Mouse (Mus musculus): Measurements from ENCODE around the gene Daam2. TPM values are rescaled to one million over a fixed set of nuclear protein-coding genes. Genes with fewer than 3 reads are reported as not detected.

The Daam2 gene
- 10 to 100 TPM; 55.9 to 57.1 TPM for total RNA-seq (2021)

DNA sequence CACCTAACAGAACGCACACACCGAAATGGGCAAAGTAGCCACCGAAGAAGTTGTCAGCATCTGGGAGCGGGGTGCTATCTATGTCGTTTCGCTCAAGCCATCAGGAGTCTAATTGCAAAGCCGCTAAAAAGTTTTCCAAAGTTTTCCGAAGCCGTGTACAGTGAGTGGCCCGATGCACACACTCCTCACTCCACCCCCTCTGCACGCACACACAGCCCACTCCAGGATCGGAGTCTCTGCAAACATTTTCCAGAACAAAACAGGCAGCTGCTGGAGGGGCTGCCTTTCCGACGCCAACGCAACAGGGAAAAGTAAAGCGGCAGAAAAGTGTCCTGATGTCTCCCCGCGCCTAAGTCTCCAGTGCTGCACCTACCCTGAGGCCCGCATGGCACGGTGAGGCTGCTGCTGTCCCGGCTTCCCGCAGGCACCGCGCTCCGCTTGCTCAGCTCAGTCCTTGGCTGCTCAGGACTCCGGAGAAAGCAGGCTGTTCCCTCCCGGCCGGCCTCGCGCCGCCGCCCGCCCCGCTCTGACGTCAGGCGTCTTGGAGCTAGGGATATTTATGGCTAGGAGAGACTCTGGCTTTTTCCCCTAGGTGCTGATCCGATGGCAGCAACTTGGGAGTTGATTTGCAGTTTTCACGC lies at the start of gene Daam2:
Gene Daam2 (minus strand): TSS at position 514 of the 641 bp plus-strand sequence.
- DNase-seq (ENCODE audit: extremely low spot score in 1 of 2, low spot score in 1 of 2), result peak; percentile 48 to 51

DNA sequence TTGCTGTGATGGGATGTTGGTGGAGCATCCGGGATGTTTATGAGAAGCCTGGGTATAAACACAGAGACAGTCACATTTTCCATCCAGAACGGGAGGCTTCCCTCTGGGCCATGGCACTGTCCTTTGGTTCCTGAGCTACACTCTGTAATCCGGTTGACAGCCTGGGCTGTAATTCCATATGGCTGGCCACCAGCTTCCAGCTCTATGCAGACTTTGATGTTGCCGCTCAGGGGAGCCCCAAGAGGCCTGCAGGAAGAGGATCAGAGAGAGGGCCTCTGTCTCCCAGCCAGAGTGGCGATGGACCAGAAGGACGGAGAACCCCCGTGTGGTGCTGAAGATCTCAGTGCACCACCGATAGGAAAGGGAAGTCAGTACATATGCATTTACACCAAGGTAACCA lies 46.2 kb upstream of the Daam2 start:
- DNase-seq (ENCODE audit: extremely low spot score in 1 of 2, low spot score in 1 of 2), result no peak

DNA sequence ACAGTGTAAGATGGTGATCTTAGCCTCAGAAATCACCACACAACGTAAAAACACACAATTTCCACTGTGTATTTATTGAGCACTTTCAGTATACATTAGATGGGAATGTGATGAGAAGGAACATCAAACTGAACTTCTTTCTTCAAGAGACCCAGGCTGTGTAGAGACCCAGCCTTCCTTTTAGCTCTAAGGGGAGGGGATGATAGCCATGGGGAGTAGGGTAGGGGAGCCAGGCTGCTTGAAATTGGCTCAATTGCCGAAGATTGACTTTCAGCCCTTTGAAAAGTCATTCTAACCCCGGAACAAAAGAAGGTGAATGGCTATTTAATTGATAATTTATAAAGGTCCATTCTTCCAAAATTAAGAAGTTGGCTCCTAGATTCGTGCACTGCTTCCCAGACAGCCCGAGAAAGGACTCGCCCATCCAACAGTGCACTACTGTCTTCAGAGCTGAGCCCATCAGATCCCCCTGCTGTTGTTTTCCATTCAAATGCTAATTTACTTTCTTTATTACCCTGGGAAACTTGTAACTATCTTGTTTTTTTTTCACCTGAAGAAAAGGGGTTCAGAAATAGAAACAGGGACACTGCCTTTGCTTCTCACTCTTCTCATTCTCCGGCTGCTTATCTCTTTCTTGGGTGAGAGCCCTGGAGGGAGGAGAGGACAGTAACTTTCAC lies 43.3 kb upstream of the Daam2 start:
- no peak for DNase-seq (ENCODE audit: extremely low spot score in 1 of 2, low spot score in 1 of 2)

DNA sequence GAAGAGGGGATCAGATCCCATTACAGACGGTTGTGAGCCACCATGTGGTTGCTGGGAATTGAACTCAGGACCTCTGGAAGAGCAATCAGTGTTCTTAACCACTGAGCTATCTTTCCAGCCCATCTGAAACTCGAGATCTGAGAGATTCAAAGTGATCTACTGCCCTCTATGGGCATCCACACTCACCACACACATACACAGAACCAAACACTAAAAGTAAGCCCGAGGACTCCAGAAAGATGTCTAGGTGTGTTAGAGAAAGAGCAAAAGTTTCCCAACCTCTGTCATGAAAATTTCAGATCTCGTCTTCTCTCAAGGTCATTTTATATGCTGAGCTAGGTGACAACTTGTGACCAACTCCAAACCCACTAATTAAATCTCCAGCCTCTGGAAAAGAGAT lies 41.3 kb upstream of the Daam2 start:
- no peak for DNase-seq (ENCODE audit: extremely low spot score in 1 of 2, low spot score in 1 of 2)

- DNase-seq (ENCODE audit: extremely low spot score in 1 of 2, low spot score in 1 of 2), result no peak
Measured at GRCm38 (mm10) chr17:49590051-49590450, 25.9 kb upstream of the Daam2 start.

DNA sequence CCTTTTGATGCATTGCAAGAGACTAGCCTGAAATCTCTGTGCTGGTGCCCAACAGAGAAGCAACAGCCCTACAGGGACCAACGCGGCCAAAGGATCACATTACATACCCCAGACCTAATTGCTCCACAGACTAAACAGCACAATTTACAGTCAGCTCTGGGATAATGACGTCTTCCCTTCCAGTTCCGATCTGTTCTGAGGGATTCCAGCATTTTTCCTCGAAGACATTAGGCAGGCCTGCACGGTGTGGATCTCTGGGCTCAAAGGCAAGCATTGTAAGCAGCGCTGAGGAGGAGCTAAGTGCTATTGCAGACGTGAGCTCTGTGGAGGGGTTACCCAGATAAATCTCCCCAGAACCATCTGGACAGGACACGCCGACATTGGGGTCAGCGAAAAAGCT lies 18.3 kb upstream of the Daam2 start:
- DNase-seq (ENCODE audit: extremely low spot score in 1 of 2, low spot score in 1 of 2), result no peak

GRCm38 (mm10) chr17:49577321-49577720 lies 13.2 kb upstream of the Daam2 start:
- no peak for DNase-seq (ENCODE audit: extremely low spot score in 1 of 2, low spot score in 1 of 2)

DNA sequence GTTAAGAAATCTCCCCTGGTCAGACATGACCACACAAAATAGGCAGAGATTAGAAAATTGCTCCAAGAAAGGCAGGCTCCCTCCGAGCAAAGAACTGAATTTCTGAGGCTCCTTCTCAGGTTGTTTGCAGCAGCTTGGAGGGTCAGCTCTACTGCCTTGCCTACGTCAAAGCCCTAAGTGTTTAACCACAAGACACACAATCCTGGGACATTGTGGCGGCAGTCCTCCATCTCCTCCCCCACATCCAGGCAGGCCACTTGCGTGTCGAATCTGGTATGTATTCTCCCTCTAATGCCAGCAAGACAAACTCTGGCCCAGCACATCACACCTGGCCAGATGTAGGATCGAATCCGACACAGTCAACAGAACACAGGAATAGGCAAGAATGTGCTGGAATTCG lies 4.6 kb upstream of the Daam2 start:
- no peak for DNase-seq (ENCODE audit: extremely low spot score in 1 of 2, low spot score in 1 of 2)

DNA sequence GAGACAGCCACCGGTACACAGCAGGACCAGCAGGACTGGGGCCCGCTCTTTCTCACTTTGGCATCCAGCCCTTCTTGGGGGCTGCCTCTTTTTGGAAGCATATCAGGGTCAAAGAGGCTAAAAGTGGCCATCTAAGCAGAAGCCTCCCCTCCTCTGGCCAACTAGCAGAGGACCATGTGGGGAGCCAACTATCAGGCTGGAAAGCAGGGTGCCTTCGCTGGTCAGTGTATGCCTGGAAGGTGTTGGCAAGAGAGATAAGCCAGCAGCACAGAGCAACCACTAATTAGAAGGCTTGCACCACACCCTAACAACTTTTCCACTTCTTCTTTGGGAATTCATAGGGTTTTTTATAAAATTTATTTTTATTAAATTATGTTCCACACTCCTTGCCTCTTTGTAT lies 346 bp upstream of the Daam2 start:
- no peak for DNase-seq (ENCODE audit: extremely low spot score in 1 of 2, low spot score in 1 of 2)

DNA sequence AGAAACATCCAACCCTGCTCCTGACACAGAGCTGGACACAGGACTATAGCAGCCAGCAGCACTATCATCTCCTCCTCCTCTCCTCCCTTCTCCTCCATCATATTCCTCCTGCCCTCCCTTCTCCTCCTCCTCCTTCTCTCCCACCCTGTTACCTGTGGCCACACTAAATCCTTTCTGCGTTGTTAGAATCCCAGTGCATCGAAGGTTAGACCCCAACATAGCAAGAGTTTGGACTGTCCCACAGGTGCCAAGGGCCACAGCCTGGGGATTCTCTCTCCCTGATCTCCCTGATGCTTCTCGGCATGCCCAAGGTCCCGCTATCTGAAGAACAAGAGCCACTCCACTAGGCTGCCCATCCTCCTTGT lies 745 bp downstream of the Daam2 start:
- DNase-seq (ENCODE audit: extremely low spot score in 1 of 2, low spot score in 1 of 2), result no peak

DNA sequence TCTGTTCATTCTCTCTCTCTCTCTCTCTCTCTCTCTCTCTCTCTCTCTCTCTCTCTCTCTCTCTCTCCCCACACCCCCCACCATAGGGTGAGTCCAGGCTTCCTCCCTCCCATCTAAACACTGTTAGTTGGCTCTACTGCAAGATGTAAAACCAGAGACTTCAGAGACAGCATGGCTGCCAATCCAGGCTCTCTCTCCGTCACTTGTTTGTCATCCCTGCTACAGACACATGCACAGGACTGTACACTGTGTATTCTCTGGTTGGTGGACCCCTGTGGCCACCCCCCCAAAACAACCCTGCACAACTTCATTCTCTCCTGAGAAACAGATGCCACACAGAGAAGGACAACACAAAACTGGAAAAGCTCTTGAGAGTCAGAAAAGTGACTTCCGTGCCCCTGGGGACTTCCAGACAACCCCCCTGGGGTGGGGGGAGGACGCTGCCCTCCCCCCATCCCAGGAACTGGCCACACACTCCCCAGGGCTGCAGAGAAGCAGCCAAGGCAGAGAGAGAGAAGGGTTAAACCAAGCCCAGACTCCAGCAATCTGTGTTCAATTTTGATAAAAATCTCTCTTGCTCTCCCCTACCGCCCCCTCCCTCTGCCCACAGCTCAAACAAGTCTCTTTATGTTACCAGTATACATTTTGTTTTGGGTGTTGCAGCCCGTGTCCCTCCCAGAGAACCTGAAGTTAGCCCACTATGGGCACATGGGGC lies 1.3 kb downstream of the Daam2 start:
- DNase-seq (ENCODE audit: extremely low spot score in 1 of 2, low spot score in 1 of 2), result no peak

GRCm38 (mm10) chr17:49561985-49562384 lies 2.2 kb downstream of the Daam2 start:
- no peak for DNase-seq (ENCODE audit: extremely low spot score in 1 of 2, low spot score in 1 of 2)

- no peak for DNase-seq (ENCODE audit: extremely low spot score in 1 of 2, low spot score in 1 of 2)
Measured at GRCm38 (mm10) chr17:49559786-49560289, 4.3 kb downstream of the Daam2 start.

GRCm38 (mm10) chr17:49556169-49556568 lies 8.0 kb downstream of the Daam2 start:
- no peak for DNase-seq (ENCODE audit: extremely low spot score in 1 of 2, low spot score in 1 of 2)

GRCm38 (mm10) chr17:49551991-49552390 lies 12.2 kb downstream of the Daam2 start:
- no peak for DNase-seq (ENCODE audit: extremely low spot score in 1 of 2, low spot score in 1 of 2)

GRCm38 (mm10) chr17:49551465-49551864 lies 12.7 kb downstream of the Daam2 start:
- no peak for DNase-seq (ENCODE audit: extremely low spot score in 1 of 2, low spot score in 1 of 2)

GRCm38 (mm10) chr17:49545997-49546396 lies 18.1 kb downstream of the Daam2 start:
- DNase-seq (ENCODE audit: extremely low spot score in 1 of 2, low spot score in 1 of 2), result no peak

GRCm38 (mm10) chr17:49545424-49545823 lies 18.7 kb downstream of the Daam2 start:
- no peak for DNase-seq (ENCODE audit: extremely low spot score in 1 of 2, low spot score in 1 of 2)

DNA sequence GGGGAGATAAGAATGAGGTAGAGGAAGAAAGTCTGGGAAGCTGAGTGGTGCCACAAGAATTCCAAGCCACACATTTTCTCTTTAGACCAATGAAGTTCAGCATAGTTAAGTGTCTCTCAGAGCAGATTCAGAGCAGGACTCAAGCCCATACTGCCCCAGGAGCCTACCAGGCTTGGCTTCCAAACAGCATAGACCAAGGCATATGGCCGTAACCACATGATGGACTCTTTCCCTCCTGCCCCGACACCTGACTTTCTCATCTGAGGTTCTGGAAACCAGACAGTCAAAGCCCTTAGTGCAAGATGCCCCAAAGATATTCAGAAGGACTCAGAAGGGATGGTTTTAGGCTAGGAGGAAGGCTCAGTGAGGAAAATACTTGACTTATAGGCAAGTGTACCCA lies 19.6 kb downstream of the Daam2 start:
- no peak for DNase-seq (ENCODE audit: extremely low spot score in 1 of 2, low spot score in 1 of 2)

DNA sequence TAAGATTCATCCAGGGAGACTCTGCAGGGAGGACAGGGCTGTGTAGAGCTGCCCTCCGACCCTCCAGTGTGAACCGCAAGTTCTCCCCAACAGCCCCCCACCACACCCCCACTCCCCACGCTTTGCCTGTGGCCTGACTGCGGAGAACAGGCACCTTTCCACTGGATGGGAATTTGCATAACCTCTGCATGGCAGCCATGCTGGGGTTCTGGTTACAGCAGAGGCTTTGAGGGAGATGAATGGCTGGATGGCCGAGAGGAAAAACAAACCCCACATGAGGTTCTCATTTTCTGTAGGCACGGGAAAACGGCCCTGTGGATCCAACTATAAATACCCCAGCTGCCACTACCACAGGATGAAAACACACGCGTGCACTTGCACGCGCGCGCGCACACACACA lies 23.4 kb downstream of the Daam2 start:
- DNase-seq (ENCODE audit: extremely low spot score in 1 of 2, low spot score in 1 of 2), result no peak

- DNase-seq (ENCODE audit: extremely low spot score in 1 of 2, low spot score in 1 of 2), result peak in 1 of 2 experiments; percentile 29
Measured at GRCm38 (mm10) chr17:49539204-49539603, 24.9 kb downstream of the Daam2 start.

- DNase-seq (ENCODE audit: extremely low spot score in 1 of 2, low spot score in 1 of 2), result no peak
Measured at GRCm38 (mm10) chr17:49535580-49535979, 28.6 kb downstream of the Daam2 start.

Measured in layer of hippocampus, postnatal 25 days (tissue).